Mouse (Mus musculus) inflammation-experienced regulatory T-cells, adult 16 weeks (primary cell): Measurements from ENCODE around the gene Eif2b1. TPM values are rescaled to one million over a fixed set of nuclear protein-coding genes. Genes with fewer than 3 reads are reported as not detected.

ENCODE experiments used
- polyA plus RNA-seq: library from polyadenylated mRNA; unstranded; fragments of 100-300 nt; shearing (Covaris generic); gene quantifications from one replicate; pipeline ENCODE4 v1.2.1, GENCODE M21; 2017

Gene Eif2b1
- polyA plus RNA-seq: 46.5 TPM

DNA sequence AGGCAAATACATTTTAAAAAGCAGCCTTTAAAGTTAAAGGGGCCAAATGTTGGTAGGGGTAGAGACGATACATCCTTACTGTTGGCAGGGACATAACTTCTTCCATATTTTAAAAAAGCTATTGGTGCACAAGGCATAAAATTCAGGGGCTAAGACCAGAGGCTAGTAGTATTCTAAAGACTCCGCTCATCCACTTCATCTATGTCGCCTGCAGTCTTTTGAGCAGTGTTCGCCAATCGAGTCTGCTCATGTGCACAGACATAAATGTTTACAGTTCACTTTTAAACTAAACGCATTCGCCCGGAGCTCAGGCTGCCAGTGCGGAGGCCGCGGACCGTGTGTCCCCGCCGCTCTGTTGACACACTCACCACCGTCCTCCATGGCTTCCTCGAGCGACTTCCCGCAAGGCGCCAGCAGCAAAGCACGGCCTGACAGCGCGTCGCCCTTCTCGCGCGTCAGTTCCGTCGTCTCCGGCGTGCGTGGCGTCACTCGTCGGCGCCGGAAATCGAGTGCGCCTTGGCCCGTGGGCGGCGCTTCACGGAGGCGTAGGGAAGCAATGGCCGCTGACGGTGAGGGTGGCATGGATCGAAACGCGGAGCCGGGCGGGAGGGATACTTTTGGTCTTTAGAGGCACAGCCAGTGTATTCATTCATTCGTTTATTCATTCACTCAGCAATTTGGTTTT lies at the start of gene Eif2b1, which contains the start of gene Gtf2h3:
Eif2b1 (minus strand) TSS at position 499 of the 685 bp plus-strand sequence.
Gtf2h3 (plus strand) TSS at position 508 of the 685 bp plus-strand sequence.

DNA sequence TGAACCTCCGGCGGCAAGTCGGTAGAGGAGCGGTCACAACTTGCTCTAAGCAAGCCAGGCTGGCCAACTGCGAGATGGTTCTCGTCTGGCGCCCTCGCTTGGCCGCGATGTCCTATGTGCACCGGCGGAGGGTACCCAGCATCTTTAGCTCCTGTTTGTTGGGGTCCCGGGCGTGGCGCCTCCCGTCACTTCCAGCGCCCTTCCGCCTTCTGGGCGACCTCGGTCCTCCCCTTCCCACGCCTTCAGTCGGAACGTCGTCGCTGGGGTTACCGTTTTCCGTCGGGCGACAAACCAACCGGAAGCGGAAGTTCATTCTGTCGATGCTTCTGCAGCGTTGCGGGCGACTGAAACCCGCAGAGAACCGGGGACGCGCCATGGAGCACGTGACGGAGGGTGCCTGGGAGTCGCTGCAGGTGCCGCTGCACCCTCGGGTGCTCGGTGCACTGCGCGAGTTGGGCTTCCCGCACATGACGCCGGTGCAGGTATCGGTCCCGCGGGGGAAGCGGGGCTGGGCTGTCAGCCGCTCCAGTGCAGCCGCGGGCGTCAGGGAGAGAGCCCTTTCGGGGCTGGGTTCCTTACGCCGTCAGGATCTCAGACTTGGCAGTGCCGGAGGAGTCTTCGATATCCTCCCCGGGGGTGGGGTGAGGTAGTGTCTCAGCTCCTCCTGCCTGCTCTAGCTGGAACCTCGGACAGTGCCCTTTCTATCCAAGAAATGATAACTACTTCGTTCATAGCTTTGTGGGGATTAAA lies 26.2 kb downstream of the Eif2b1 start, which contains the start of gene Ddx55:
Ddx55 (plus strand) TSS at position 307 of the 750 bp plus-strand sequence.

DNA sequence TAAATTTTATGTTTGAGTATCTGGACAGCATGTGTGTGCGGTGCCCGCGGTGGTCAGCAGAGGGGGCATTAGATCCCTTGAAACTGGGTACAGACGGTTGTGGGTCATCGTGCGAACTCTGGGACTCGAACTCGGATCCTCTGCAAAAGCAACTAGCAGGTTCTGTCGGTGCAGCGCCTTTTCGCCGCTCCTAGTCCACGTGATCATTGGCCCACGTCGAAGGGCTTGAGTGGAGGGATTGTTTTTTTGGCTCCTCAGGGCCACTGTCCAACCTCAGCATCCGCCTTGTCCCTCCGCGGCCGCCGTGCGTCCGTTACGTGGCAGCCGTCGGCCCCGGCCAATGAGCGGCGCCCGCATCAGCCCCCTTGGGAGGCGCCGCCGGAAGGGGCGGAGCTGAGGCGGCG lies 38.5 kb downstream of the Eif2b1 start, which contains the start of gene Tmed2:
Tmed2 (plus strand) TSS at position 313 of the 404 bp plus-strand sequence.

GRCm38 (mm10) chr5:124530655-124531582 lies 48.0 kb downstream of the Eif2b1 start, which contains the start of gene Rilpl1:
Rilpl1 (minus strand) TSS chr5:124531391.

Other genes with a start within 250 kb of the Eif2b1 start
- gene Cdk2ap1, start 216.0 kb downstream of the Eif2b1 start, polyA plus RNA-seq: 6.1 TPM
- gene Sbno1, start 153.1 kb downstream of the Eif2b1 start, polyA plus RNA-seq: 155 TPM
- gene Kmt5a, start 139.2 kb downstream of the Eif2b1 start, polyA plus RNA-seq: 10.3 TPM
- 107 TPM for gene Rilpl2, start 100.8 kb downstream of the Eif2b1 start, polyA plus RNA-seq
- gene Snrnp35, start 96.0 kb downstream of the Eif2b1 start, polyA plus RNA-seq: 7.6 TPM
- gene Rilpl1, start 47.7 kb downstream of the Eif2b1 start, polyA plus RNA-seq: 3.5 TPM
- 72.4 TPM for gene Tmed2, start 38.4 kb downstream of the Eif2b1 start, polyA plus RNA-seq
- 27.9 TPM for gene Ddx55, start 26.3 kb downstream of the Eif2b1 start, polyA plus RNA-seq
- gene Gtf2h3, start within 50 bp of the Eif2b1 start, polyA plus RNA-seq: 64.6 TPM
- 95.0 TPM for gene Atp6v0a2, start 49.4 kb upstream of the Eif2b1 start, polyA plus RNA-seq
- gene Dnah10, start 146.0 kb upstream of the Eif2b1 start, polyA plus RNA-seq: not detected